Mouse (Mus musculus): ENCODE data around the gene Sema4b. TPM values are rescaled to one million over a fixed set of nuclear protein-coding genes. Genes with fewer than 3 reads are reported as not detected.
A peak's percentile ranks its signal among the peaks of the same experiment; 100 is the strongest.

Sema4b gene
- total and polyA plus RNA-seq, 3 experiments: 10.9 to 17.3 TPM; not detected in 1

DNA sequence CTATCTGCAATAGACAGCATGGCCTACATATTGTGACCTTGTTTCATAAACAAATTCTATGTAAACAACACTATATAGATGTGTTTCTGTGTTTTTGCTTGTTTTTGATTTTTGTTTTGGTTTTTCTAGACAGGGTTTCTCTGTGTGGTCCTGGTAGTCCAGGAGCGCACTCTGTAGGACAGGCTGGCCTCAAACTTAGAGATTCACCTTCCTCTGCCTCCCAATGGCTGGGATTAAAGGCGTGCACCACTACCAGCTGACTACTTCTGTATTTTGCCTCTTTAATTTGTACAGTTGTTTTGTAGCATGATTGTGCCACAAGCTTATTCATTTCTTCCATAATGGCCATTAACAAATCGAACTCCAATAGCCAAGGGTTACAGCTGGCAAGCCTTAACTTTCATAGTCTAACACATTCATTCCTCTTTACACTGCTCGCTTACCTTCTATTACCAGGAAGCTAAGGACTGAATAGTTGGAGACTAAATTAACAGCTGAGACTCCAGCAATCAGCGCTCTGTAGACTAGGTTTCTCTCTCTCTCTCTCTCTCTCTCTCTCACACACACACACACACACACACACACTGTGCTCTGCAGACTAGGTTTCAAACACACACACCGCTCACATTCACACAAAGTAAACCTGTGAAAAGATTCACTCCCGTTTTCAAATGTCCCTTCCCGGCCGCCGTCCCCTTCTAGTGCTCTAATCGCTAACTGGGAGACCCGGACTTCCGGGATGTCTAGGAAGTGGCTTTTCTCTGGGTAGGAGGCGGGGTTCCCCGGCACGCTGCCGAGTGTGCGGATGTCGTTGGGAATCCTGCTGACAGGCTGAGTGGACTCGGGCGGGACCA, 82.5 kb downstream of the Sema4b start, which contains the start of gene Vps33b (continued):
- TF ChIP-seq CTCF (IDR thresholded peaks at IDR 0.05 in 2 of 3, conservative IDR thresholded peaks at IDR 0.05 in 1 of 3; ENCODE audit: control insufficient read depth in 1 of 3, insufficient read depth in 1 of 3, low read depth in 2 of 3, low read length in 3 of 3, poor library complexity in 1 of 3, severe bottlenecking in 1 of 3) (no peak; a peak in 1 of 6 replicates), SIN3A (IDR thresholded peaks at IDR 0.05; ENCODE audit: low read length) (peak; percentile 99), MAZ (IDR thresholded peaks at IDR 0.05; ENCODE audit: low read depth, low read length) (no peak), HCFC1 (IDR thresholded peaks at IDR 0.05; ENCODE audit: low read depth, low read length) (peak; percentile 92)

GRCm38 (mm10) chr7:80269751-80270255, 83.2 kb downstream of the Sema4b start:
- peak overlapping the region; percentile 78 to 91 for H3K4me3 ChIP-seq (ENCODE audit: control insufficient read depth in 1 of 2, insufficient read depth in 1 of 2, low read depth in 2 of 2, low read length in 2 of 2)
- no peak for TF ChIP-seq RAD21 (IDR thresholded peaks at IDR 0.05; ENCODE audit: low read depth, low read length)
- TF ChIP-seq POLR2AphosphoS5 (IDR thresholded peaks at IDR 0.05; ENCODE audit: borderline replicate concordance, low read depth, low read length): no peak
- no peak for TF ChIP-seq MEF2A (IDR thresholded peaks at IDR 0.05; ENCODE audit: extremely low read depth, insufficient replicate concordance, low read depth, low read length, poor library complexity, severe bottlenecking)
- no peak for TF ChIP-seq TBP (IDR thresholded peaks at IDR 0.05; ENCODE audit: low read depth, low read length)
- no peak for TF ChIP-seq ETS1 (IDR thresholded peaks at IDR 0.05; ENCODE audit: low read depth, low read length)
- no peak for TF ChIP-seq E2F4 (IDR thresholded peaks at IDR 0.05; ENCODE audit: borderline replicate concordance, low read depth, low read length)
- TF ChIP-seq ZC3H11A (IDR thresholded peaks at IDR 0.05; ENCODE audit: low read depth, low read length): no peak
- TF ChIP-seq USF1 (IDR thresholded peaks at IDR 0.05; ENCODE audit: low read depth, low read length): no peak
- no peak for TF ChIP-seq POLR2AphosphoS2 (IDR thresholded peaks at IDR 0.05; ENCODE audit: low read length)
- no peak for TF ChIP-seq ZKSCAN1 (IDR thresholded peaks at IDR 0.05; ENCODE audit: low read depth, low read length)
- H3K27ac ChIP-seq (ENCODE audit: control insufficient read depth, low read depth, low read length): peak overlapping the region; percentile 27
- H3K9ac ChIP-seq (ENCODE audit: control insufficient read depth, low read depth, low read length, poor library complexity, severe bottlenecking): peak overlapping the region; percentile 74
- peaks cover 1 to 25% of the 10 kb centered on the region in 2 experiments for H3K36me3 ChIP-seq (ENCODE audit: control insufficient read depth in 1 of 2, insufficient read depth in 2 of 2, low read length in 2 of 2)
- peaks cover 9 to 19% of the 10 kb centered on the region in 2 experiments for H3K4me1 ChIP-seq (ENCODE audit: control insufficient read depth in 1 of 2, insufficient read depth in 2 of 2, low read length in 2 of 2)
- H3K79me2 ChIP-seq (ENCODE audit: control insufficient read depth, insufficient read depth, low read length, poor library complexity): peaks cover 16% of the 10 kb centered on the region
- H3K9me3 ChIP-seq (replicated peaks; ENCODE audit: insufficient read depth, low read length): no peaks in the 10 kb centered on the region
- no peak for DNase-seq (ENCODE audit: low read depth, low spot score)
- H3K27me3 ChIP-seq (ENCODE audit: control insufficient read depth in 1 of 2, insufficient read depth in 2 of 2, low read length in 2 of 2): no peaks in the 10 kb centered on the region

- Histone ChIP-seq H3K27me3 (ENCODE audit: control insufficient read depth in 1 of 2, insufficient read depth in 2 of 2, low read length in 2 of 2) (no peaks in the 10 kb centered on the region), H3K27ac (ENCODE audit: control insufficient read depth, low read depth, low read length) (no peak overlapping the region), H3K4me1 (ENCODE audit: control insufficient read depth in 1 of 2, insufficient read depth in 2 of 2, low read length in 2 of 2) (peaks cover 4 to 9% of the 10 kb centered on the region in 2 experiments), H3K36me3 (ENCODE audit: control insufficient read depth in 1 of 2, insufficient read depth in 2 of 2, low read length in 2 of 2) (peaks cover 13% of the 10 kb centered on the region in 2 experiments), H3K9me3 (replicated peaks; ENCODE audit: insufficient read depth, low read length) (no peaks in the 10 kb centered on the region), H3K79me2 (ENCODE audit: control insufficient read depth, insufficient read depth, low read length, poor library complexity) (peaks cover 16% of the 10 kb centered on the region), H3K4me3 (ENCODE audit: control insufficient read depth in 1 of 2, insufficient read depth in 1 of 2, low read depth in 2 of 2, low read length in 2 of 2) (no peak overlapping the region), H3K9ac (ENCODE audit: control insufficient read depth, low read depth, low read length, poor library complexity, severe bottlenecking) (no peak overlapping the region)
- no peak for DNase-seq (ENCODE audit: low read depth, low spot score)
- TF ChIP-seq JUND (IDR thresholded peaks at IDR 0.05; ENCODE audit: low read depth, low read length) (no peak), CHD1 (IDR thresholded peaks at IDR 0.05; ENCODE audit: low read depth, low read length) (no peak), ZMIZ1 (IDR thresholded peaks at IDR 0.05; ENCODE audit: low read depth, low read length) (no peak), CTCF (IDR thresholded peaks at IDR 0.05 in 2 of 3, conservative IDR thresholded peaks at IDR 0.05 in 1 of 3; ENCODE audit: control insufficient read depth in 1 of 3, insufficient read depth in 1 of 3, low read depth in 2 of 3, low read length in 3 of 3, poor library complexity in 1 of 3, severe bottlenecking in 1 of 3) (no peak), GABPA (IDR thresholded peaks at IDR 0.05; ENCODE audit: low read depth, low read length) (no peak), CHD2 (IDR thresholded peaks at IDR 0.05; ENCODE audit: low read length) (no peak), E2F4 (IDR thresholded peaks at IDR 0.05; ENCODE audit: borderline replicate concordance, low read depth, low read length) (no peak), ETS1 (IDR thresholded peaks at IDR 0.05; ENCODE audit: low read depth, low read length) (no peak)
Observed at GRCm38 (mm10) chr7:80273456-80273855, 86.8 kb downstream of the Sema4b start.

Measured in MEL (cell line).